Mouse (Mus musculus) frontal cortex, postnatal 36 days (tissue): Measurements from ENCODE around the gene Kat2b.
"Not testable (repeated sequence)": the region's sequence is repeated elsewhere in the genome, so short reads cannot be mapped to it uniquely, and the experiment has no call there.

Experiments used
- DNase-seq, 2 experiments: peaks; one replicate each; pipeline ENCODE4 v3.0.0; 2022; ENCODE audit warnings: low spot score in 2 of 2

The Kat2b gene

GRCm38 (mm10) chr17:53596941-53597790 is 30.5 kb downstream of the Kat2b start:
- no peak for DNase-seq

- DNase-seq, result no peak
Observed at GRCm38 (mm10) chr17:53598571-53598970, 31.9 kb downstream of the Kat2b start.

GRCm38 (mm10) chr17:53603236-53603635 is 36.6 kb downstream of the Kat2b start:
- not testable (repeated sequence) for DNase-seq

GRCm38 (mm10) chr17:53606082-53606481 is 39.4 kb downstream of the Kat2b start:
- DNase-seq, result not testable (repeated sequence)

GRCm38 (mm10) chr17:53608924-53609323 is 42.3 kb downstream of the Kat2b start:
- DNase-seq, result not testable (repeated sequence)

GRCm38 (mm10) chr17:53617295-53617957 is 50.8 kb downstream of the Kat2b start:
- no peak for DNase-seq

- DNase-seq, result no peak
Observed at GRCm38 (mm10) chr17:53618369-53618768, 51.7 kb downstream of the Kat2b start.

- no peak for DNase-seq
Observed at GRCm38 (mm10) chr17:53619391-53619790, 52.7 kb downstream of the Kat2b start.

GRCm38 (mm10) chr17:53620611-53621010 is 54.0 kb downstream of the Kat2b start:
- no peak for DNase-seq

- no peak for DNase-seq
Observed at GRCm38 (mm10) chr17:53622125-53622524, 55.5 kb downstream of the Kat2b start.

- no peak for DNase-seq
Observed at GRCm38 (mm10) chr17:53623762-53624161, 57.1 kb downstream of the Kat2b start.

GRCm38 (mm10) chr17:53626160-53626559 is 59.5 kb downstream of the Kat2b start:
- DNase-seq, result no peak

- DNase-seq, result no peak
Observed at GRCm38 (mm10) chr17:53627497-53627896, 60.8 kb downstream of the Kat2b start.

- no peak for DNase-seq
Observed at GRCm38 (mm10) chr17:53628131-53628530, 61.5 kb downstream of the Kat2b start.

- no peak for DNase-seq
Observed at GRCm38 (mm10) chr17:53631344-53631743, 64.7 kb downstream of the Kat2b start.

GRCm38 (mm10) chr17:53643360-53643759 is 76.7 kb downstream of the Kat2b start:
- DNase-seq, result no peak

GRCm38 (mm10) chr17:53650251-53650661 is 83.6 kb downstream of the Kat2b start:
- no peak for DNase-seq

- no peak for DNase-seq
Observed at GRCm38 (mm10) chr17:53654596-53654995, 87.9 kb downstream of the Kat2b start.

GRCm38 (mm10) chr17:53655081-53655480 is 88.4 kb downstream of the Kat2b start:
- no peak for DNase-seq

- DNase-seq, result no peak
Observed at GRCm38 (mm10) chr17:53655959-53656358, 89.3 kb downstream of the Kat2b start.

GRCm38 (mm10) chr17:53656369-53656860 is 89.8 kb downstream of the Kat2b start:
- no peak for DNase-seq

GRCm38 (mm10) chr17:53657391-53657790 is 90.7 kb downstream of the Kat2b start:
- DNase-seq, result peak in 1 of 2 experiments; percentile 3

GRCm38 (mm10) chr17:53658668-53659067 is 92.0 kb downstream of the Kat2b start:
- no peak for DNase-seq
